Mouse (Mus musculus) stomach, postnatal 0 days (tissue): ENCODE measurements around the gene Zmym1.
"Not testable (repeated sequence)": the region's sequence is repeated elsewhere in the genome, so short reads cannot be mapped to it uniquely, and the experiment has no call there.

ENCODE experiments used
- CTCF ChIP-seq: IDR thresholded peaks from 2 replicates; pipeline ENCODE4 v1.5.1; 2016; ENCODE audit warnings: antibody characterized with exemption, low read depth, mild to moderate bottlenecking, moderate library complexity
- EP300 ChIP-seq: optimal IDR thresholded peaks from 2 replicates; pipeline ENCODE3; 2016; ENCODE audit warnings: antibody characterized with exemption

- TF ChIP-seq CTCF: peak; percentile 89
- TF ChIP-seq EP300: not testable (repeated sequence)
These were observed 45.5 kb downstream of the Zmym1 start for GRCm38 (mm10) chr4:127015294-127015993.
